Mouse (Mus musculus) bone marrow macrophage, adult 2 months (primary cell): Measurements from ENCODE around the gene Bmi1. TPM values are rescaled to one million over a fixed set of nuclear protein-coding genes. Genes with fewer than 3 reads are reported as not detected.

Source experiments
- H3K27ac ChIP-seq: 2 replicates; pipeline ENCODE4 v1.5.1; 2012; ENCODE audit warnings: low read depth, low read length; ENCODE audit not compliant: insufficient read depth
- H3K4me1 ChIP-seq: 2 replicates; pipeline ENCODE4 v1.6.1; 2012; ENCODE audit warnings: low read length; ENCODE audit not compliant: control insufficient read depth, insufficient read depth
- H3K4me3 ChIP-seq: 2 replicates; pipeline ENCODE4 v1.5.1; 2012; ENCODE audit warnings: mild to moderate bottlenecking, low read length, moderate library complexity; ENCODE audit not compliant: insufficient read depth
- CTCF ChIP-seq: IDR thresholded peaks from 2 replicates; pipeline ENCODE4 v1.5.1; 2012; ENCODE audit warnings: low read depth, mild to moderate bottlenecking, low read length, moderate library complexity
- POLR2A ChIP-seq: IDR thresholded peaks from 2 replicates; pipeline ENCODE4 v1.6.1; 2012; ENCODE audit warnings: mild to moderate bottlenecking, low read depth, low read length, borderline replicate concordance
- polyA plus RNA-seq: library from polyadenylated mRNA; stranded (reverse); fragments of >200 nt; gene quantifications from 2 replicates; pipeline ENCODE4 v1.2.4, GENCODE M21; 2012; ENCODE audit not compliant: missing spikeins, insufficient read depth, insufficient read length

The Bmi1 gene
- polyA plus RNA-seq, 1 experiment: 24.6 TPM

- H3K27ac ChIP-seq: no peak overlapping the region
- H3K4me3 ChIP-seq: no peak overlapping the region
- H3K4me1 ChIP-seq: peaks cover 4% of the 10 kb centered on the region; the same call in 1 of the 2 replicates
- TF ChIP-seq CTCF (no peak), POLR2A (no peak)
Measured at GRCm38 (mm10) chr2:18674193-18674902, 2.5 kb upstream of the Bmi1 start.

GRCm38 (mm10) chr2:18675681-18676456, 949 bp upstream of the Bmi1 start:
- Histone ChIP-seq H3K27ac (no peak overlapping the region), H3K4me3 (peak overlapping the region; percentile 60), H3K4me1 (peaks cover 6% of the 10 kb centered on the region)
- no peak for TF ChIP-seq POLR2A
- no peak for TF ChIP-seq CTCF

- Histone ChIP-seq H3K4me1 (peaks cover 6% of the 10 kb centered on the region), H3K27ac (no peak overlapping the region), H3K4me3 (peak overlapping the region; percentile 60)
- TF ChIP-seq POLR2A (no peak), CTCF (no peak)
Measured at GRCm38 (mm10) chr2:18676457-18676935, 322 bp upstream of the Bmi1 start.

- peak overlapping the region; percentile 73 for H3K4me3 ChIP-seq
- no peak for TF ChIP-seq CTCF
- TF ChIP-seq POLR2A: no peak
- peaks cover 6% of the 10 kb centered on the region for H3K4me1 ChIP-seq
Measured at GRCm38 (mm10) chr2:18677631-18678471, 1.0 kb downstream of the Bmi1 start.

GRCm38 (mm10) chr2:18679701-18680100, 2.9 kb downstream of the Bmi1 start:
- Histone ChIP-seq H3K4me3 (no peak overlapping the region), H3K4me1 (peaks cover 3% of the 10 kb centered on the region; the same call in 1 of the 2 replicates), H3K27ac (no peak overlapping the region)
- no peak for TF ChIP-seq CTCF
- no peak for TF ChIP-seq POLR2A

More at GRCm38 (mm10) chr2:18677631-18678471, 1.0 kb downstream of the Bmi1 start:
- no peak overlapping the region for H3K27ac ChIP-seq

GRCm38 (mm10) chr2:18680501-18680900, 3.7 kb downstream of the Bmi1 start:
- Histone ChIP-seq H3K27ac (no peak overlapping the region), H3K4me3 (peak overlapping the region; percentile 54), H3K4me1 (peaks cover 3% of the 10 kb centered on the region; the same call in 1 of the 2 replicates)
- TF ChIP-seq POLR2A (no peak), CTCF (no peak)

GRCm38 (mm10) chr2:18680961-18681360, 4.1 kb downstream of the Bmi1 start:
- Histone ChIP-seq H3K27ac (no peak overlapping the region), H3K4me3 (peak overlapping the region; percentile 54), H3K4me1 (peaks cover 3% of the 10 kb centered on the region; the same call in 1 of the 2 replicates)
- TF ChIP-seq CTCF: no peak
- TF ChIP-seq POLR2A: no peak

- TF ChIP-seq CTCF (no peak), POLR2A (no peak)
- no peak overlapping the region for H3K4me3 ChIP-seq
- H3K4me1 ChIP-seq: peaks cover 3% of the 10 kb centered on the region; the same call in 1 of the 2 replicates
- H3K27ac ChIP-seq: no peak overlapping the region
Measured at GRCm38 (mm10) chr2:18684062-18684461, 7.2 kb downstream of the Bmi1 start.

- Histone ChIP-seq H3K4me1 (no peaks in the 10 kb centered on the region), H3K27ac (no peak overlapping the region), H3K4me3 (no peak overlapping the region)
- TF ChIP-seq CTCF (no peak), POLR2A (no peak)
Measured at GRCm38 (mm10) chr2:18686386-18686785, 9.6 kb downstream of the Bmi1 start.
